Mouse (Mus musculus): ENCODE data around the gene Nlrp4a.
"Not testable (repeated sequence)": the region's sequence is repeated elsewhere in the genome, so short reads cannot be mapped to it uniquely, and the experiment has no call there.

The Nlrp4a gene

GRCm38 (mm10) chr7:26434813-26435212, at the start of gene Nlrp4a:
Gene Nlrp4a (plus strand): TSS chr7:26435113.
- no peak for DNase-seq (ENCODE audit: extremely low spot score)

GRCm38 (mm10) chr7:26386691-26387090, 48.2 kb upstream of the Nlrp4a start:
- not testable (repeated sequence) for DNase-seq (ENCODE audit: extremely low spot score)

- DNase-seq (ENCODE audit: extremely low spot score): not testable (repeated sequence)
Measured at GRCm38 (mm10) chr7:26391137-26391536, 43.8 kb upstream of the Nlrp4a start.

- DNase-seq (ENCODE audit: extremely low spot score): not testable (repeated sequence)
Measured at GRCm38 (mm10) chr7:26391811-26392210, 43.1 kb upstream of the Nlrp4a start.

GRCm38 (mm10) chr7:26403600-26403999, 31.3 kb upstream of the Nlrp4a start, which contains the start of gene Nlrp9c:
Gene Nlrp9c (minus strand): TSS chr7:26403700.
- DNase-seq (ENCODE audit: extremely low spot score): not testable (repeated sequence)

- no peak for DNase-seq (ENCODE audit: extremely low spot score)
Measured at GRCm38 (mm10) chr7:26476690-26477089, 41.8 kb downstream of the Nlrp4a start.

GRCm38 (mm10) chr7:26489514-26489913, 54.6 kb downstream of the Nlrp4a start:
- DNase-seq (ENCODE audit: extremely low spot score): not testable (repeated sequence)
